Mouse (Mus musculus) liver, embryonic 11.5 days (tissue): ENCODE measurements at regions not wholly inside any gene's neighbourhood (a gene's known extent, or its start where the extent isn't known, plus 50 kb on each side); places are given as distances from the start of the nearest gene placed in this dataset.

ENCODE experiments used
- ATAC-seq: fragments of 200-750 bp; cut with Nextera tagmentation; replicated peaks from 2 replicates; pipeline ENCODE4 v1.8.0; 2017; ENCODE audit warnings: moderate number of reproducible peaks, mild to moderate bottlenecking, moderate TSS enrichment, moderate library complexity; ENCODE audit not compliant: low FRiP score
- DNase-seq: peaks from one replicate; pipeline ENCODE4 v3.0.0-alpha.2; 2017; ENCODE audit warnings: low spot score
- H3K27ac ChIP-seq: fragments of 300-500 bp; sonication (generic); 2 replicates; pipeline ENCODE4 v1.5.1; 2014; ENCODE audit warnings: mild to moderate bottlenecking, low read depth, low read length, control low read depth
- H3K27me3 ChIP-seq: fragments of 300-500 bp; sonication (generic); replicated peaks from 2 replicates; pipeline ENCODE4 v1.6.1; 2014; ENCODE audit warnings: low read length, mixed read lengths; ENCODE audit not compliant: control insufficient read depth, insufficient read depth
- H3K36me3 ChIP-seq: fragments of 300-500 bp; sonication (generic); 2 replicates; pipeline ENCODE4 v1.6.1; 2014; ENCODE audit warnings: mild to moderate bottlenecking, low read length, moderate library complexity, mixed read lengths; ENCODE audit not compliant: control insufficient read depth, insufficient read depth
- H3K4me1 ChIP-seq: fragments of 300-500 bp; sonication (generic); replicated peaks from 2 replicates; pipeline ENCODE4 v1.6.1; 2014; ENCODE audit warnings: low read length, mixed read lengths; ENCODE audit not compliant: control insufficient read depth, insufficient read depth
- H3K4me2 ChIP-seq: fragments of 300-500 bp; sonication (generic); 2 replicates; pipeline ENCODE4 v1.6.1; 2014; ENCODE audit warnings: mild to moderate bottlenecking, control low read depth, moderate library complexity
- H3K4me3 ChIP-seq: fragments of 300-500 bp; sonication (generic); 2 replicates; pipeline ENCODE4 v1.5.1; 2014; ENCODE audit warnings: low read depth, low read length, control low read depth
- H3K9ac ChIP-seq: fragments of 300-500 bp; sonication (generic); 2 replicates; pipeline ENCODE4 v1.6.1; 2014; ENCODE audit warnings: low read depth, low read length, control low read depth
- H3K9me3 ChIP-seq: fragments of 300-500 bp; sonication (generic); 2 replicates; pipeline ENCODE4 v1.6.1; 2016; ENCODE audit warnings: low read length, inconsistent platforms, mixed read lengths; ENCODE audit not compliant: control insufficient read depth
- WGBS: fragments of 180-500 bp; shearing (Covaris S2); extraction: QIAGEN DNeasy Blood & Tissue Kit; methylation state at CpG from one replicate; pipeline ENCODE4 v1.1.7; 2014; 5-methylcytosine and 5-hydroxymethylcytosine counted together

DNA sequence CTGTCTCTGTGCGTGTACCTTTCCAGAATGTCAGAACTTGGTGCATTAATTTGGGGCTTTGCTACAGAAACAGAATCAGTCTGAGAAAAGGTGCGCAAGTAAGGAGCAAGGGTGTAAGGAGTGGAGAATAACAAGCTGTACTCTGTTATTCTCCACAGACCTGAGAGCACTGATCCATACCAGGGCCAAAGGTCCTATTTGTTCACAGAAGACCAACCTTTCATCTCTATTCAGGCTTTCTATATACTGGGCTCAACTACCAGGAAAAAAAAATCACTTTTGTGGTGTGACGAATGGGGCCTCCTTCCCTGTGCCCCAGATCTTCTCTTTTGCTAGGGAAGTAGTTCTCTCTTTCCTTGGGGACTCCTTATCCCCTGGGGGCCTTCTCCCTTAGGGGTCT is 210.8 kb upstream of the Irx2 start:
- Histone ChIP-seq H3K4me2 (no peak overlapping the region), H3K4me3 (no peak overlapping the region), H3K36me3 (no peaks in the 10 kb centered on the region), H3K9me3 (no peaks in the 10 kb centered on the region), H3K27me3 (no peaks in the 10 kb centered on the region), H3K27ac (no peak overlapping the region), H3K4me1 (no peaks in the 10 kb centered on the region), H3K9ac (no peak overlapping the region)
- no peak for DNase-seq
- no peak for ATAC-seq
- 78% methylated on average over 3 of the region's 3 CpGs for WGBS

DNA sequence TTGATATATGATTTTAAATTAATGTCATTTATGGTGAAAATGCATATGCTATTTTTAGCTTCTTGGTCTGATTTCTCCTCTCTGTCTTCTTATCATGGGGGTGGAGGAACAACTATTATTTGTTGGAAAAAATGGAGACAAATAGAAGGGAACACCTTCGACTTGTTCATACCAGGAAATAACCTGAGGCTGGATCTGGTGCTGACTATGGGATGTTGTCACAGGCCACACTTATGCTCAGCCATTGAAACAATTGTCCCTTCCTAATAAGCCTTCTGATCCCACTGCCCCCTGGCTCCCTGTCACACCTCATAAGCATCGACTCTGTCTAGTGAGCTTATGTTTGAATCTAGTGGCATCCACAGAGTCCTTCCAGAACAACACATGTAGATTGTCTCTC is 210.3 kb upstream of the Irx2 start:
- DNase-seq, result no peak
- WGBS, result 70% methylated on average over 2 of the region's 2 CpGs
- Histone ChIP-seq H3K4me1 (no peaks in the 10 kb centered on the region), H3K9ac (no peak overlapping the region), H3K36me3 (no peaks in the 10 kb centered on the region), H3K9me3 (no peaks in the 10 kb centered on the region), H3K27ac (no peak overlapping the region), H3K27me3 (no peaks in the 10 kb centered on the region), H3K4me2 (no peak overlapping the region), H3K4me3 (no peak overlapping the region)
- ATAC-seq, result no peak

DNA sequence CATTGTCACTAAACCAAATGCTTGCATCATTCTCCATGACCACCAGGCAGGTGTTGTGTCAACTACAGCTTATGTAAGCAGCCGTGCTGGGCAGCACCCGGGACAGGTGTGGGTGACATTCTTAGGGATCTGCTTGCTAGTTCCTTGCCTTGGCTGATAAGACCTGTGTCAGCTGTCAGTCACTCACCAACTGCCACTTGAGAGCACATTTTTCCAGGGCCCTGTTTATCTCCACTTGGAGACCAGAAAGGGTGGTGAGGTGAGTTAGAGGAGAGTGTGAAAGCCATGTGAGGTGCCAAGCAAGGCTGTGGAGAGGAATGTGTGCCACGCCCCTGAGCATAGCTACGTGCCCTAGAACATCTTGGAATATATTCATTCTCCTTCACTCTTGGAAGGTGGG is 209.1 kb upstream of the Irx2 start:
- DNase-seq (no peak), ATAC-seq (no peak)
- Histone ChIP-seq H3K27ac (no peak overlapping the region), H3K27me3 (no peaks in the 10 kb centered on the region), H3K4me1 (no peaks in the 10 kb centered on the region), H3K9me3 (no peaks in the 10 kb centered on the region), H3K9ac (no peak overlapping the region), H3K36me3 (no peaks in the 10 kb centered on the region), H3K4me3 (no peak overlapping the region), H3K4me2 (no peak overlapping the region)
- 76% methylated on average over 4 of the region's 4 CpGs for WGBS

DNA sequence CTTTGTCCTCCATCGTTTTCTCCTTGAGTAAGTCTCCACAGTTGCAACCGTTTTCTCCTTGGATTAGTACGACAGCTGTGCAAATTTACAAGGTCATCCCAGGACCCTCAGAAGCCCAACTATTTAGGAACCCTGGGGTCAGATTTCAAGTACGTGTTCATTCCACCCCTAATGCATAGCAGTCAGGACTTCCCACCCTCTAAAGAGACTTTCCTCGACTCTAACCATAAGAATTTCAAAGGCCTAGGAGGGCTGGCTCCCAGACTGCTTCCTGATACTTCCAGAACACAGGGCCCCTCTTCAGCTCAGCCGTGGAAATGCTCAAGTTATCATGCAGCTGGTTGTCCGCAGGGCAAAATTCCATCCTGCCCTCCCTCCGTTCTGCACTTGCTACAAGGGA is 202.7 kb upstream of the Irx2 start:
- DNase-seq (no peak), ATAC-seq (no peak)
- WGBS, result 55% methylated on average over 8 of the region's 8 CpGs
- Histone ChIP-seq H3K4me2 (no peak overlapping the region), H3K4me1 (no peaks in the 10 kb centered on the region), H3K9ac (no peak overlapping the region), H3K9me3 (no peaks in the 10 kb centered on the region), H3K36me3 (no peaks in the 10 kb centered on the region), H3K27ac (no peak overlapping the region), H3K4me3 (no peak overlapping the region), H3K27me3 (no peaks in the 10 kb centered on the region)

DNA sequence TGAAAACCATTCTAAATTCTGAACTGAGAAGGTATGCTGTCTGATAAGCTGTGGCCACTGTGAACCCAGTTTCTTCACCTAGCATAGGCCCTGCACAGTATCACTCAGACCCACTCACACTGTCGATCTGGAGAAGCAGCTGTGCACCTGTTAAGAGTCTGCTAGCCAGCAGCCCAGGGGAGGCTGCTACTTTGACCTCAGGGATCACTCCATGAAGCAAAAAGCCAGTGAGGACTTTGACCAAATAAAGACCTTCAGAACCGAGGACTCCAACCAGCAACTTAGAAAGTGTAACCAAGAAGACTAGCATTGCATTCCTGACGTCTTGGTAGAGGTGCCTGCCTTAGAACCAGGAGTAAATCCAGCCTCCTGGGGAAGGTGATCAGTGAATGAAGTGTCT is 183.3 kb upstream of the Irx2 start:
- ATAC-seq (no peak), DNase-seq (no peak)
- no peaks in the 10 kb centered on the region for H3K4me1 ChIP-seq
- no peaks in the 10 kb centered on the region for H3K9me3 ChIP-seq
- no peaks in the 10 kb centered on the region for H3K27me3 ChIP-seq
- H3K4me3 ChIP-seq, result no peak overlapping the region
- 58% methylated on average over 3 of the region's 3 CpGs for WGBS
- H3K36me3 ChIP-seq, result no peaks in the 10 kb centered on the region
- no peak overlapping the region for H3K9ac ChIP-seq
- no peak overlapping the region for H3K4me2 ChIP-seq
- H3K27ac ChIP-seq, result no peak overlapping the region

DNA sequence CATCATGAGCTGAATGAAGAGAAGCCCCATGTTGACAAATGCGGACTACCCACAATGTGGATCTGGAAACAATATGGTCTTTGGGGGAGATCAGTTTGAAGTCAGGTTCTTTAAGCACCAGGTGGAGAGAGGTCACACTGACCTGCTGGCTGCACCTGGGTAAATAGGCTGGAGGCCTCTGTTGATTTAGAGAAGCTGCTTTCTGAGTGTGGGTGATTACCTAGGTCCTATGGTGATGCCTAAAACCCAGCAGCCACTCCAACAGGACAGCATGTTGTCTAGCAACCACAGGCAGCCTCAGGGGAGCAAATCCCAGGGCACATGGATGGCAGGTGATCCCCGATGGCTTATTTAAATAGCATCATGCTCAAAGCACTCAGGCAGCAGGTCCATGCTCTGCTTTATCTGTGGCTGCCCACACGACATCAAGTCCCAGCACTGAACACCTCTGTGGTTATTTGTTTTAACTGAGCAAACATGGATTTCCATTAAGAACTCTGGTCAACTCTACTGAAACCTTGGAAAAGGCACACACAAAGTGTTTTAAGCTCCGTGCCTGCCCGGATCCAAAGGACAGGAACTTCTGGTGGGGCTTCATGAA is 180.1 kb upstream of the Irx2 start:
- Histone ChIP-seq H3K4me3 (no peak overlapping the region), H3K4me2 (no peak overlapping the region), H3K27me3 (no peaks in the 10 kb centered on the region), H3K36me3 (no peaks in the 10 kb centered on the region), H3K9me3 (no peaks in the 10 kb centered on the region), H3K27ac (no peak overlapping the region), H3K9ac (no peak overlapping the region), H3K4me1 (no peaks in the 10 kb centered on the region)
- WGBS, result 75% methylated on average over 5 of the region's 5 CpGs
- DNase-seq (no peak), ATAC-seq (no peak)

DNA sequence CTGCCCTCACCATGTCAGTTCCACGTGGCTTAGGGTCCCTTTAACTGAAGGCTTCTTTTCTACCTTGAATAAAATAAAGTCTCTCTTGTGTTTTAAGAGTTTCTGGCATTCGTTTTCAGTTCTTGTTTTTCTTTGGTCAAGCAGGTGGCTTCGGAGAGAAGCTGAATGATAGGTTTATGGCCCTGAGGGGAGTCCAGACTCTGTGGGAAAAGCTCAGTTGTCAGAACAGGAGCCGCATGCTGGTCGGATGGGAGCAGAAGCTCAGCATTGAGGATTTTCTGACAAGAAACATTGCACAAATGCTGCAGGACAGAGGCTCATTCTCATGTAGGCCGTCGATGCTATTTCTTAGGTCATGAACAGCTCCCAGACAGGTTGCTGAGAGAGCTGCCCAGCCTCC is 133.3 kb upstream of the Irx2 start:
- no peaks in the 10 kb centered on the region for H3K27me3 ChIP-seq
- no peaks in the 10 kb centered on the region for H3K9me3 ChIP-seq
- no peak overlapping the region for H3K27ac ChIP-seq
- ATAC-seq, result no peak
- no peaks in the 10 kb centered on the region for H3K36me3 ChIP-seq
- H3K4me1 ChIP-seq, result no peaks in the 10 kb centered on the region
- no peak overlapping the region for H3K4me3 ChIP-seq
- no peak overlapping the region for H3K4me2 ChIP-seq
- DNase-seq, result no peak
- WGBS, result 65% methylated on average over 7 of the region's 7 CpGs
- H3K9ac ChIP-seq, result no peak overlapping the region

DNA sequence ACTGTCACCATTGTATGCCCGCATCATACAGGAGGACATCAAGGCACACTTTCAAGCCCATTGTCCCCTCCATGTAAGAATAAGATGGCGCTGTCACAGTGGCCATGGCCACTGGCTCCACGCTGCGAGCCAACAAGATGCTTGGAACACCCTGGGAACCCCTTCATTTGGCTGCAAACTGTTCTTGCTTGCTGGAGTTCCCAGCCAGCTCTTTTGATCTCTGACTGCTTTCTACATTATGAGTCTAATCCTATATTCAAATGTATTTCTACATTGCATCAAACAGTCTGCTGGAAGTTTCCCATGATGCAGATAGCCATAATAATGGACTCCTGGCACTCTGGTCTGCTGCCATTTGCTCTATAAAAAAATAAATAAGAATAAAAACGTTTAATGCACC is 131.6 kb upstream of the Irx2 start:
- H3K4me2 ChIP-seq, result no peak overlapping the region

DNA sequence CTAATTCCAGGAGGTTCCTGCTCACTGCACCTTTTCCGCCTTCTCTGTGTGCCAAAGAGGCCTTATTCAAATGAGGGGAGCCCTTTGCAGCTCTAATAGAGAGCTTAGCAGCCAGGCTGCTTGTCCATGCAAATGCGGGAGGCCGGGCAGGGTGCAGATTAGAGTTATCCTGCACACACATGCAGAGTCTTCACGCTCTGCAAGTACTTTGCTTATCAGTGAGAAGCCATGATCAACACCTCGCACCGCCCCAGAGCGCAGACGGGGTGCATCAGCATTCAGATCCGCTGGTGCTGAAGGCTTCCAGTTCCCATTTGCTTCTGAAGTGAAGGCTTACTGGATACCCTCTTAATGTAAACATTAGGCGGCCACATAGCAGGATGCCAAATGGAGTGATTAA is 131.1 kb upstream of the Irx2 start:
- Histone ChIP-seq H3K36me3 (no peaks in the 10 kb centered on the region), H3K27me3 (no peaks in the 10 kb centered on the region), H3K4me2 (no peak overlapping the region), H3K27ac (no peak overlapping the region), H3K4me1 (no peaks in the 10 kb centered on the region), H3K9ac (no peak overlapping the region), H3K4me3 (no peak overlapping the region), H3K9me3 (no peaks in the 10 kb centered on the region)
- ATAC-seq (peak; percentile 58; the same call in 1 of the 2 replicates), DNase-seq (no peak)
- 10% methylated on average over 10 of the region's 10 CpGs for WGBS

More for the DNA sequence above, 131.6 kb upstream of the Irx2 start:
- H3K9ac ChIP-seq, result no peak overlapping the region
- no peaks in the 10 kb centered on the region for H3K9me3 ChIP-seq
- ATAC-seq (no peak), DNase-seq (no peak)
- no peaks in the 10 kb centered on the region for H3K36me3 ChIP-seq
- H3K4me3 ChIP-seq, result no peak overlapping the region
- no peaks in the 10 kb centered on the region for H3K27me3 ChIP-seq
- 67% methylated on average over 5 of the region's 5 CpGs for WGBS
- H3K4me1 ChIP-seq, result no peaks in the 10 kb centered on the region
- no peak overlapping the region for H3K27ac ChIP-seq
